Mouse (Mus musculus) hematopoietic stem cell, adult 5-6 weeks (primary cell): ENCODE data around the gene Mef2c. TPM values are rescaled to one million over a fixed set of nuclear protein-coding genes. Genes with fewer than 3 reads are reported as not detected.

Experiments used
- ATAC-seq, 2 experiments: fragments of 125-278 bp in 1 of 2; replicated peaks in 1 of 2; 2 replicates each; pipeline ENCODE4 v1.8.0; 2016 to 2017; ENCODE audit warnings: inconsistent platforms in 2 of 2, mild to moderate bottlenecking in 2 of 2, moderate number of reproducible peaks in 2 of 2, low read depth in 1 of 2, moderate TSS enrichment in 1 of 2; ENCODE audit not compliant: low FRiP score in 2 of 2, poor library complexity in 2 of 2, severe bottlenecking in 2 of 2, insufficient read depth in 1 of 2, low TSS enrichment in 1 of 2
- total RNA-seq: library from RNA; stranded (forward); fragments of 172-1452, 232-1000 nt; gene quantifications from 2 replicates; pipeline ENCODE4 v1.2.3, GENCODE M21; 2017

Mef2c gene
- total RNA-seq, 1 experiment from 2014 or later, result 485 TPM

DNA sequence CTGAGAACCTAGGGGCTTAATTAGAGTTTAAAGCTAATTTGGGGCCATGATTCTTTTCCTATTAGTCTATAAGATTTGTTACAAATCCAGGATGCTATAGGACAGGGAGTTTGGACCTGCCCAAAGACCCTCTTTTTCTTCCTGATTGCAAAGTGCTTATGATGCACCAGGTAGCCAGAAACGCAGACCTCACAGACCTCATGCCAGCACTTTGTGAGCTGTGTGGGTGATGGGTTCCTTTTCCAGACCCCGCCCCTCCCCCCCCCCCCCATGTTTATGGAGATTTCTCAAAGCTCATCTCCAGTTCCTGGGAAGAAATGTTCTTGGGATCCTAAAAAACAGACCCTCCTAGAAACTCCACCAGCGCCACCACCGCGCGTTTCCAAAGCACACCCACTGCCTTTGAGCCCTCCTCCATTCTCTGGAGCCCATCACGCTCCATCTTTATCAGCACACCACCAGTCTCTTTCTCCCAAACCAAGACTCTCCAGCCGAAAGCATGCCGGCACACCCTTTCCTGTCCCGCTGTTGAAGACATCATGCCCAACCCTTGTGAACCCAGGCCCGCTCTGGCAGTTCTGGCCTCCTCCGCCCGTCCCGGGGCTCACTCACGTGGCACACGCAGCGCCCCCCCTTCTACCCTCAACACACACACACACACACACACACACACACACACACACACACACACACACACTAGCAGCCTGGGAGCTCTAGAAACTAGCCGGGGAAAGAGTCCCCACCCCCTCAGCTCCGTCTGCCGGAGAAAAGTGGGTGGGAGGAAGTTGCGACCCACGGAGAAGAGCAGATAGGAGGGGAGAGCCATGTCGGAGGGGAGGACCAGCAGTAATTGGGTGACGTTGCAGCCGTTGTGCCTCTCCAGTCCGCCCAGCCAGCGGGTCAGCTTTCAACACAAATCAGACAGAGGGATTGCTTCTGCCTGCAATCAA is 14.1 kb downstream of the Mef2c start:
- peak; percentile 95 to 97 for ATAC-seq

DNA sequence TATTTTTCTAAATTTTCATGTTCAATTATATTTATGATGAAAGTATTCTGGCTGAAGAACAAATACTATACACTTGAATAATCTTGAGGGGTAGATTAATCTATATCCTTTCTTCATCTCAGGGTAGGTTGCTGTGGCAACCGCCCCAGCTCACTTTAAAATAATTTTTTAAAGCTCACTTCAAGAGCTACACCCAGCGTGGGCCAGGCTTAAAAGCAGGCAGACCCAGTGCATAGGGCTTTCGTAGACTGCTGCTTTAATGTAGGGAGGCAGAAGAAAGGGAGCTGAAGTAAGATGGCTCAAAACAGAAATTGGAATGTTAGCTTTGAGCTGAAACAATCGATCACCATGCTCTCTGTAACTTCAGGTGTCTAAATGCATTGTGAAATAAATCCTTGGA is 17.0 kb downstream of the Mef2c start:
- no peak for ATAC-seq

GRCm38 (mm10) chr13:83523232-83523969 is 19.6 kb downstream of the Mef2c start:
- peak; percentile 33 to 55 for ATAC-seq

DNA sequence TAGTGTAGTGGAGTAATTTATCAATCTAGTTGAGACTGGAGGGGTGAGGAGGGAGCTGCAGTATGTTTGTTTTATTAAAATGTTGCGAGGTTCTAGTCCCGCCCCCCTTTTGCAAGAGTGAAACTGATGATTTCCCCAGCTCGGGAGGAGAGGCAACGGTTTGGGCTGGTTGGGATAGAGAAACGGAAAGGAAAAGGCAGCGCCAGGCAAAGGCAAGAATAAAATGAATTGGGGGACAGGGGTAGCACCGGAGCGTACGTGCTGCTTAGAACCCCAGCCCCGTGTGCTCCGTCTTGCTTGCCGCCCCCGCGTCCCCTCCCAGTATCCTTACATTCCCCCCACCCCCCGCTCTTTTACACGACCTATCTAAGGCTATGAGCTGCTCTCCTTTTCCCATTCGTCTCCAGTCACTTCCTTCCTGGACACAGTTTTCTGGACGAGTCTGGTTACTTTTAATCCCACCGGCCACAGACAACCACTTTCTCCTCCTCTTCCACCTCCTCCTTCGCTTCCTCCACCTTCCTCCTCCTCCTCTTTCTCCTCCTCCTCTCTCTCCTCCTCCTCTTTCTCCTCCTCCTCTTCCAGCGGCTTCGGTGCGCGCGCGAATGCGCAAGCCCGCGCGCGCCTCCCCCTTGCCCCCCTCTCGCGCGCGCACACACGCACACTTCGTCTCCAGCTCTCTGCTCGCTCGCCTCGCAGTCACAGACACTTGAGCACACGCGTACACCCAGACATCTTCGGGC is 20.5 kb downstream of the Mef2c start:
- peak; percentile 57 to 61 for ATAC-seq

- no peak for ATAC-seq
Measured at GRCm38 (mm10) chr13:83524902-83525715, 21.3 kb downstream of the Mef2c start.

DNA sequence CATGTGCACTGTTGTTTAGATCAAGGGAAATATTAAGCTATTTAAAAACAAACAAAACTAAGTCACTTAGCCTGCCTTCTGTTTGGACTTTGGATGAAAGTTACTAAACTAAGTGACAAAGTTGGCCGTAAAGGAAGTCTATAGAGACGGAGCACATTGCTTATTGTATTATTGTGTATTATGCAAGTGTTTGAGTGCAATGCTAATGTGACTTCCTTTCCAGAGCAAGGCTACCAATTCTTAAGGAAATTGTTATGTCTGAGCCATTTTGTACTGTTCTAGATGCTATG is 21.8 kb downstream of the Mef2c start:
- no peak for ATAC-seq

- no peak for ATAC-seq
Measured at GRCm38 (mm10) chr13:83526066-83526465, 22.2 kb downstream of the Mef2c start.

DNA sequence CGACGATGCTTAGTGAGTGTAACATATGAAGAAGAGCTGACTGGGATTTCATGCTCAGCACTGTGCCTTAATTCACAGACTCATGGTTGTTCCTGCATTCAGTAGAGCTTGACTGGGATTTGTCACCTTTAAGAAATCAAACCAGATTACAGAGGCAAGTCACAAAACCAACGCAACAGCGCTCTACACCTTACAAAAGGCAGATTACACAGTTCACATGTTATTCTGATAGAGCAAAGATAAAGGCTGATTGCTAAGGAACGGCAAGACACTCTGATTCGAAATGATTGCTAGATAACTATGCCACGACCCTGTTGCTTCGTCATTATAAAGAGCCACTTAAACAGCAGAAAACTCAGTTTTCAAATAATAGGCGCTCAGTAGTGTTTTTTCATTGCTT is 24.1 kb downstream of the Mef2c start:
- ATAC-seq, result no peak

DNA sequence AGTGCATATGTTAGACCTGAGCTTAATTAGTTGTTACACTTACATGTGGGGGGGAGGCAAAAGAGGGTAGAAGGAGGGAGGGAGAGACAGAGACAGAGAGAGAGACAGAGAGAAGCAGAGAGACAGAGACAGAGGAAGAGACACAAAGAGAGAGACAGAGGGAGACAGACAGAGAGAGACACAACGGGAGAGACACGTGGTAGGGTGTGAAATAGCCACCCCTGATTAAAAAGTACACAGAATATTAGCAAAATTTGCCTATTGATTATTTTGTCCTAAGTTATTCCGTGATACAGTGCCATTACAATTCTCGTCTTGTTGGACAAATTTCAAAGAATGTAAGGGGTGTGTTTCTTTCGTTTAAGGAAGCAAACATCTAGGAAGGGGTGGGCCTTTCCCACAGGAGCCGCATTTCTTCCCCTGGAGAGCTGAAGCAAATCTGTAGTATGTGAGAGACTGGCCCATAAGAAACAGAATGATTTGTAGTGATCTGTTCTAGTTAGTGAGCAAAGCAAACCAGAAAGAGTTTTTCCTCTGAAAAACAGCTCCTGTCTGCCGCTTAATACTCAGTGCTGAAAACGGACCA is 26.0 kb downstream of the Mef2c start:
- no peak for ATAC-seq

DNA sequence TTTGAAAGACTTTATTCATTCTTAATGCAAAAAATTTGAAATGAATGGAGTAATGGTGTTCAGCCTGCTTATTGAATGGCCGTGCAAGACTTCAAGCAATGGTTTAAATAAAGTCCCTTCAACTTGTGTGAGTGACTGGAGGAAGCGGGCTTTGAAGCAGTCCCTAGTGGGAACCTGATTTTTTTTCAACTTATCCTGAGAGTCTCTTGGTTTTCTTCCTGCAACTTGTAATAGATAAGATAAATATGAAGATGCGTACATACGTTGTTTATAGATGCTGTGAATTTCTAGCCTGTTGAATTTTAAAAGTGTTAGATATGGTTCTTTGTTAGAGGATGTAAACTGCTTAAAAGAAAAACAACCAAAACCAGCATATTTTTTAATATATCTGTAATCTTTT is 27.1 kb downstream of the Mef2c start:
- ATAC-seq, result no peak

- ATAC-seq, result peak; percentile 63 to 80
Measured at GRCm38 (mm10) chr13:83531968-83532591, 28.2 kb downstream of the Mef2c start.

GRCm38 (mm10) chr13:83536361-83536760 is 32.5 kb downstream of the Mef2c start:
- no peak for ATAC-seq

DNA sequence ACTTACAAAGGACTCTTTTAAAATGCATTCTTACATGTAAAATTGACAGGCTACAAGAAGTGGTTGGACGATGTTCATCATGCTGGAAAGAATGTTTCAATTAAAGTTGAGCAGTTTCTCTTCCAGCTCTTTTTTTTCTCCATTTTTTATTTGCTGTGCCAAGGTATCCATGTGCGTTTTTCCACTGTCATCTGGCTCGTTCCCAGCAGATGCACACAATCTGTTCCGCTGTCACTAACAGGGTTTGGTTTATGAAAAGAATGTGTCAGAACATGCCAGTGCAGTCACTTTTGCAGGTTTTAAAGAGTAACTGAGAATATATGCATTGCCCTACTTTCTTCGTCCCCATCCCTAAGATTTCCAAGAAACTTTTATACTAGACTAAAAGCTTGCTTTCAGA is 33.3 kb downstream of the Mef2c start:
- ATAC-seq, result no peak

DNA sequence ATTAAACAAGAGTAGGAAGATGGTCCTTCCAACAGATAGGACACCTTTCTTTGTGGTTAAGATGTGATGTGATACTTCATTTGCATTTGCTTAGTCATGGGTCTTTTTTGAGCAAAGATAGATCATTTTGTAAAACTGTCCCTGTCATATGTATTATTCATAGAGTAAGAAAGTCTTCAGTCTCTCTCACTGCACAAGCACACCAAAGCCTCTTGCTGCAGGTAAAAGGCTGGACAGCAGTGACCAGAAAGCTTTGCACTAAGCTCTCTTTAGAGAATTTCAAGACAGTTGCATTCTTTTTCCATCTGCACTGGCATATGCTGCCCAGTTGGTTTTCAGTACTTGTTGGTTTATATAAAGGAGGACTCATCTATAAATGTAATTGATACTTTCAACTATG is 36.1 kb downstream of the Mef2c start:
- no peak for ATAC-seq

- no peak for ATAC-seq
Measured at GRCm38 (mm10) chr13:83542666-83543065, 38.8 kb downstream of the Mef2c start.

GRCm38 (mm10) chr13:83544707-83545106 is 40.9 kb downstream of the Mef2c start:
- ATAC-seq, result no peak

DNA sequence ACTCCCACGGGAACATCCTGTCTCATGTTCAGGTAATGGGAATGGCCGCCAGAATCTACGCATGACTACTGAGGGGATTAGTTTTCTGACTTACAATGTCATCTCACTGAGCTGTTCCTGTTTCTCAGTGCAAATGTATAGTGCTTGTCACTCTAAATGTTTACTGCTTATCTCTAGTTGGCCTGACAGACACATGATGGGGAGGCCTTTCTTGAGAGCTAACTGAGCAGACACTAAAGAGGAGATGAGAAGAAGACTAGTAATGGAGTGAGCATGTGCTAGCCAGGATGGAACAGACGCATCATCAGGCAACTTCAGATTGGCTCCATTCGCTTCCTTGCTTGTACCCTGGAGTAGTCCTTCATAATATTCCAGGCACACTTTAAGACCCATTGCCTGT is 43.0 kb downstream of the Mef2c start:
- no peak for ATAC-seq
